Mouse (Mus musculus) left cerebral cortex, postnatal 4 days (tissue): ENCODE measurements at regions not wholly inside any gene's neighbourhood (a gene's known extent, or its start where the extent isn't known, plus 50 kb on each side); places are given as distances from the start of the nearest gene placed in this dataset.

Experiments used
- DNase-seq: peaks from one replicate; pipeline ENCODE4 v3.0.0-alpha.2; 2022
- intact Hi-C: fragments of 180-260 bp; cut with DNase I; formaldehyde crosslinking; loops from one replicate; pipeline ENCODE4 v1.15.1; 2025

- intact Hi-C loops: no loop called here
- DNase-seq: peak; percentile 45
Measured at GRCm38 (mm10) chr6:52428489-52429203, 115.3 kb downstream of the Evx1 start.

GRCm38 (mm10) chr6:52429204-52429552 lies 115.9 kb downstream of the Evx1 start:
- intact Hi-C loops: no loop called here
- no peak for DNase-seq

GRCm38 (mm10) chr6:52433234-52433633 lies 119.9 kb downstream of the Evx1 start:
- DNase-seq: no peak
- intact Hi-C loops: no loop called here

- DNase-seq: no peak
- intact Hi-C loops: no loop called here
Measured at GRCm38 (mm10) chr6:52434771-52435170, 121.5 kb downstream of the Evx1 start.

GRCm38 (mm10) chr6:52435358-52435757 lies 122.1 kb downstream of the Evx1 start:
- DNase-seq: no peak
- intact Hi-C loops: no loop called here

- DNase-seq: no peak
- intact Hi-C loops: no loop called here
Measured at GRCm38 (mm10) chr6:52438366-52438765, 125.1 kb downstream of the Evx1 start.

GRCm38 (mm10) chr6:52439204-52439603 lies 125.9 kb downstream of the Evx1 start:
- no peak for DNase-seq
- intact Hi-C loops: no loop called here

- DNase-seq: no peak
- intact Hi-C loops: no loop called here
Measured at GRCm38 (mm10) chr6:52440160-52440559, 126.9 kb downstream of the Evx1 start.

- no peak for DNase-seq
Measured at GRCm38 (mm10) chr6:52443112-52443984, 130.1 kb downstream of the Evx1 start.

GRCm38 (mm10) chr6:52458828-52459227 lies 145.5 kb downstream of the Evx1 start:
- DNase-seq: no peak
- intact Hi-C loops: no loop called here

More at GRCm38 (mm10) chr6:52443112-52443984, 130.1 kb downstream of the Evx1 start:
- intact Hi-C loops: no loop called here

GRCm38 (mm10) chr6:52461186-52461585 lies 147.9 kb downstream of the Evx1 start:
- intact Hi-C loops: no loop called here
- no peak for DNase-seq

- intact Hi-C loops: no loop called here
- DNase-seq: no peak
Measured at GRCm38 (mm10) chr6:52463369-52463768, 150.1 kb downstream of the Evx1 start.

- intact Hi-C loops: no loop called here
- DNase-seq: no peak
Measured at GRCm38 (mm10) chr6:52464571-52464970, 151.3 kb downstream of the Evx1 start.

GRCm38 (mm10) chr6:52465834-52466525 lies 152.7 kb downstream of the Evx1 start:
- DNase-seq: no peak
- intact Hi-C loops: no loop called here

GRCm38 (mm10) chr6:52470831-52471230 lies 157.5 kb downstream of the Evx1 start:
- DNase-seq: no peak
- intact Hi-C loops: no loop called here

- no peak for DNase-seq
- intact Hi-C loops: no loop called here
Measured at GRCm38 (mm10) chr6:52471384-52471957, 158.2 kb downstream of the Evx1 start.

GRCm38 (mm10) chr6:52472008-52472407 lies 158.7 kb downstream of the Evx1 start:
- no peak for DNase-seq
- intact Hi-C loops: no loop called here

GRCm38 (mm10) chr6:52473042-52473589 lies 159.8 kb downstream of the Evx1 start:
- intact Hi-C loops: no loop called here
- DNase-seq: no peak

GRCm38 (mm10) chr6:52473924-52474323 lies 160.6 kb downstream of the Evx1 start:
- intact Hi-C loops: no loop called here
- DNase-seq: no peak

- no peak for DNase-seq
- intact Hi-C loops: no loop called here
Measured at GRCm38 (mm10) chr6:52475676-52476075, 162.4 kb downstream of the Evx1 start.

GRCm38 (mm10) chr6:52476907-52477306 lies 163.3 kb downstream of the Hibadh start:
- intact Hi-C loops: no loop called here
- no peak for DNase-seq
